Mouse (Mus musculus): ENCODE measurements around the gene Gm13287.
A peak's percentile ranks its signal among the peaks of the same experiment; 100 is the strongest.
"Not testable (repeated sequence)": the region's sequence is repeated elsewhere in the genome, so short reads cannot be mapped to it uniquely, and the experiment has no call there.

The Gm13287 gene

GRCm38 (mm10) chr4:88802954-88803353, at the start of gene Gm13287:
Gm13287 (plus strand) TSS chr4:88803254.
- not testable (repeated sequence) for DNase-seq

GRCm38 (mm10) chr4:88754818-88755340, 48.2 kb upstream of the Gm13287 start, which contains the start of gene Gm13271:
Gm13271 (plus strand) TSS chr4:88754868.
- DNase-seq: not testable (repeated sequence)

- DNase-seq: not testable (repeated sequence)
Measured at GRCm38 (mm10) chr4:88756581-88757513, 46.2 kb upstream of the Gm13287 start.

- DNase-seq: peak; percentile 94
Measured at GRCm38 (mm10) chr4:88757628-88758031, 45.4 kb upstream of the Gm13287 start.

- DNase-seq: not testable (repeated sequence)
Measured at GRCm38 (mm10) chr4:88758751-88759150, 44.3 kb upstream of the Gm13287 start.

- DNase-seq: not testable (repeated sequence)
Measured at GRCm38 (mm10) chr4:88759610-88760268, 43.3 kb upstream of the Gm13287 start, which contains the start of gene Gm13283. Gm13283 (plus strand) TSS chr4:88760119.

- DNase-seq: peak; percentile 91
Measured at GRCm38 (mm10) chr4:88760431-88760830, 42.6 kb upstream of the Gm13287 start.

- DNase-seq: not testable (repeated sequence)
Measured at GRCm38 (mm10) chr4:88761776-88762175, 41.3 kb upstream of the Gm13287 start.

GRCm38 (mm10) chr4:88762341-88762740, 40.7 kb upstream of the Gm13287 start:
- DNase-seq: not testable (repeated sequence)

- DNase-seq: peak; percentile 89
Measured at GRCm38 (mm10) chr4:88763384-88764018, 39.6 kb upstream of the Gm13287 start.

- not testable (repeated sequence) for DNase-seq
Measured at GRCm38 (mm10) chr4:88773534-88773933, 29.5 kb upstream of the Gm13287 start, which contains the start of gene Gm13290. Gm13290 (plus strand) TSS chr4:88773834.

- DNase-seq: not testable (repeated sequence)
Measured at GRCm38 (mm10) chr4:88776622-88777021, 26.4 kb upstream of the Gm13287 start, which contains the start of gene Gm13289. Gm13289 (plus strand) TSS chr4:88776922.

GRCm38 (mm10) chr4:88779550-88779949, 23.5 kb upstream of the Gm13287 start, which contains the start of gene Gm13272:
Gm13272 (plus strand) TSS chr4:88779850.
- not testable (repeated sequence) for DNase-seq

- not testable (repeated sequence) for DNase-seq
Measured at GRCm38 (mm10) chr4:88780320-88780719, 22.7 kb upstream of the Gm13287 start.

GRCm38 (mm10) chr4:88781831-88782230, 21.2 kb upstream of the Gm13287 start, which contains the start of gene Ifnz:
Ifnz (plus strand) TSS chr4:88782131.
- not testable (repeated sequence) for DNase-seq

- DNase-seq: not testable (repeated sequence)
Measured at GRCm38 (mm10) chr4:88782335-88782734, 20.7 kb upstream of the Gm13287 start.

GRCm38 (mm10) chr4:88785409-88785808, 17.6 kb upstream of the Gm13287 start, which contains the start of gene Gm13276:
Gm13276 (plus strand) TSS chr4:88785709.
- not testable (repeated sequence) for DNase-seq

GRCm38 (mm10) chr4:88788402-88788801, 14.7 kb upstream of the Gm13287 start, which contains the start of gene Gm13277:
Gm13277 (plus strand) TSS chr4:88788632.
- DNase-seq: not testable (repeated sequence)

- not testable (repeated sequence) for DNase-seq
Measured at GRCm38 (mm10) chr4:88791250-88791649, 11.8 kb upstream of the Gm13287 start, which contains the start of gene Gm13278. Gm13278 (plus strand) TSS chr4:88791550.

- DNase-seq: not testable (repeated sequence)
Measured at GRCm38 (mm10) chr4:88793936-88794675, 8.9 kb upstream of the Gm13287 start, which contains the start of gene Gm13275. Gm13275 (plus strand) TSS chr4:88794487.

- not testable (repeated sequence) for DNase-seq
Measured at GRCm38 (mm10) chr4:88797097-88797496, 6.0 kb upstream of the Gm13287 start, which contains the start of gene Gm13279. Gm13279 (plus strand) TSS chr4:88797397.

Data from retina, postnatal 1 day (tissue).